Mouse (Mus musculus) liver, postnatal 0 days (tissue): ENCODE results near the gene Pelp1.

Experiments
- CTCF ChIP-seq: sonication (generic); IDR thresholded peaks from 2 replicates; pipeline ENCODE4 v1.5.1; 2016; ENCODE audit warnings: antibody characterized with exemption, low read depth
- EP300 ChIP-seq: IDR thresholded peaks from 2 replicates; pipeline ENCODE4 v1.6.1; 2016; ENCODE audit warnings: antibody characterized with exemption, low read depth, mild to moderate bottlenecking

GRCm38 (mm10) chr11:70447373-70447772, 37.5 kb upstream of the Pelp1 start:
- TF ChIP-seq CTCF = no peak
- TF ChIP-seq EP300 = no peak
